Mouse (Mus musculus): ENCODE measurements around the gene Tpbgl. TPM values are rescaled to one million over a fixed set of nuclear protein-coding genes. Genes with fewer than 3 reads are reported as not detected.

The Tpbgl gene
- polyA plus RNA-seq, 1 experiment: 0.04 TPM

DNA sequence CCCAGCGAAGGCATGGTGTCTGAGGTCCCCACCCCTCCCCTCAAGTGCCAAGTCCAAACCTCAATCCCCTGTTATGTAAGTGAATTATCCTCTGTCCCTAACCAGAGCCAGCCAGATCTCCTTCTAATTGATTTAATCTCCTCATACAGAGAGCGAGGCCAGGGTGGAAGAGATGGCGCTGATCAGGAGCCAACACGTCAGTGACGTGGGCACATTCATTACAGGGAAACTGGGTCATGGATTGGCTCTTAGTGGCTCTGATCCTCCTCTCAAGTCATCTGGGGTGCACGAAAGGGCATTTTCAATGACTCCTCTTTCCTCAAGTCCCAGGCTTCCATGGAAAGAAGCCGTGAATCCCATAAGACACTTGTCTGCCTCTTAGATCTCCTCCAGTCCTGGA is 17.8 kb upstream of the Tpbgl start:
- Histone ChIP-seq H3K4me3 (replicated peaks) (no peak overlapping the region), H3K9me3 (no peaks in the 10 kb centered on the region), H3K36me3 (replicated peaks; ENCODE audit: low read length) (no peaks in the 10 kb centered on the region), H3K4me1 (no peaks in the 10 kb centered on the region), H3K27me3 (replicated peaks) (peaks cover 47% of the 10 kb centered on the region)
- TF ChIP-seq GATA1 (IDR thresholded peaks at IDR 0.05; ENCODE audit: borderline replicate concordance, low read length) (no peak), FLI1 (IDR thresholded peaks at IDR 0.05; ENCODE audit: low read length) (no peak)

DNA sequence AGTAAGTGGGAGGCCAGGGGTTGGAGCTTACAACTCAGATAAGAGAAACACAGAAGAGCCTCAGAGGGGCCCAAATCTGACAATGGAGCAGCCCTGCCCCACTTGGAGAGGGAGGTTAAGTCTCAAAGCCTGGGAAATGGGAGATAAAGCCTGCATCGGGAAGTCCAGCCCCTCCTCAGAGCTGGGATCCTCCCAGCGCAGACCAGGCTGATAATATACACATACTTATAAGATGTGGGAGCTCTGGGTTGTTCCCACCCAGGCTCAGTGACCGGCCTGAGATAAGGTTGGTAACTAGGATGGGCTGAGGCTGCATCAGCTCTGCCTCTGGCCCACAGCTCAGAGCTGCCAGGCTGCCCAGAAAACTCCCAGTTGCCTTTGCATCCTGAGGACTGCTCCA is 15.2 kb upstream of the Tpbgl start:
- TF ChIP-seq FLI1 (IDR thresholded peaks at IDR 0.05; ENCODE audit: low read length) (no peak), GATA1 (IDR thresholded peaks at IDR 0.05; ENCODE audit: borderline replicate concordance, low read length) (no peak)
- H3K9me3 ChIP-seq: no peaks in the 10 kb centered on the region
- no peak overlapping the region for H3K4me3 ChIP-seq (replicated peaks)
- no peaks in the 10 kb centered on the region for H3K4me1 ChIP-seq
- H3K27me3 ChIP-seq (replicated peaks): peaks cover 67% of the 10 kb centered on the region
- no peaks in the 10 kb centered on the region for H3K36me3 ChIP-seq (replicated peaks; ENCODE audit: low read length)

DNA sequence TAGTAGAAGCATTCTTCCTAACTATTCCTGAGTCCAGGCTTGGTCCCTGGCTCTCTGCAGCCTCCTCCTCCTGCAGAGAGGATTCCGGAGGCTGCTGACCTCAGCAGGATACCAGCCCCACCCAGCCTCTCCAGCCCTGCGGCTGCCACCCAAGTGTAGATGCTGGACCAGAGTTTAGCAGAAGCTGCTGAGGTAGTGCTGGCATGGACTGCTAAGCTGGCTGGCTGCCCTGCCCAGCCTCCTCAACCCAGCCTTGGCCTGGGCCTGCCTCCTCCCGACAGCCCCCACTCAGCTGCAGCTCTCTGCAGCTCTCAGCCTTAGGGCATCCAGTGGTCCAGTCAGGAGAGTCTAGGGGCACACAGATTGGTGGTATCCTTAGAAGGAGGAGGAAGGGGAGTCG is 14.3 kb upstream of the Tpbgl start:
- TF ChIP-seq GATA1 (IDR thresholded peaks at IDR 0.05; ENCODE audit: borderline replicate concordance, low read length) (no peak), FLI1 (IDR thresholded peaks at IDR 0.05; ENCODE audit: low read length) (no peak)
- H3K4me1 ChIP-seq: no peaks in the 10 kb centered on the region
- no peaks in the 10 kb centered on the region for H3K9me3 ChIP-seq
- H3K36me3 ChIP-seq (replicated peaks; ENCODE audit: low read length): no peaks in the 10 kb centered on the region
- no peak overlapping the region for H3K4me3 ChIP-seq (replicated peaks)
- H3K27me3 ChIP-seq (replicated peaks): peaks cover 74% of the 10 kb centered on the region

DNA sequence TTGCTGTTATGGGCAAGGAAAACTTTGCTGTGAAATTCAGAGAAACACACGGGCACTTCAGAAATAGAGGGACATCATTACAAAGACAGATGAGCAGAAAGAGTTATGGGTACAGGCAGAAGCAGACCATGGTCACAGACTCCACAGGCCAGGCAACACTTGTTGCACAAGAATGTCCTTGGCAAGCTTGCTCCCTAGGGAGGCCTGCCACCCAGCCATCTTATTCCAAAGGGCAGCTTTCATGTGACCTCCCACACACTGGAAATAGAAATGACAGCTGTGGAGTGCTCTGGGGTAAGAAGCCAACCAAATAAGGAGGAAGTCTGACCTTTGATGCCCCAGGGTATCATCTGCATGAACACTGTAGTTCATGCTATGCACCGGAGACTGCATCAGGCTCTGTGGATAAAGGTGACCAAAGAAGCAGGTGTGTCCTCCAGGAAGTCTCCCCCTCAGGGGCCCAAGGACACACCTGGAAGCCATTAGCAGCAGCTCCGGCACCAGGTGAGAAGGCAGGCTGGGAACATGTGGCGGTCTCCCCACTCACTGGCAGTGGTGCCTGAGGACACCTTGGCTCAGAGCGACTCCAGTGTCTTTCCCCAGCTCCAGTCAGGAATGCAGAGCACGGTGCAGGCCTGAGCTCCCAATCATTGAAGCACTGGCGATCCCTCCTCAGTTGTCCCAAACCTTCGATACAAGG is 7.2 kb upstream of the Tpbgl start:
- Histone ChIP-seq H3K27me3 (replicated peaks) (peaks cover 86% of the 10 kb centered on the region), H3K36me3 (replicated peaks; ENCODE audit: low read length) (no peaks in the 10 kb centered on the region), H3K4me1 (no peaks in the 10 kb centered on the region), H3K4me3 (replicated peaks) (no peak overlapping the region), H3K9me3 (no peaks in the 10 kb centered on the region)
- no peak for TF ChIP-seq GATA1 (IDR thresholded peaks at IDR 0.05; ENCODE audit: borderline replicate concordance, low read length)
- TF ChIP-seq FLI1 (IDR thresholded peaks at IDR 0.05; ENCODE audit: low read length): no peak

DNA sequence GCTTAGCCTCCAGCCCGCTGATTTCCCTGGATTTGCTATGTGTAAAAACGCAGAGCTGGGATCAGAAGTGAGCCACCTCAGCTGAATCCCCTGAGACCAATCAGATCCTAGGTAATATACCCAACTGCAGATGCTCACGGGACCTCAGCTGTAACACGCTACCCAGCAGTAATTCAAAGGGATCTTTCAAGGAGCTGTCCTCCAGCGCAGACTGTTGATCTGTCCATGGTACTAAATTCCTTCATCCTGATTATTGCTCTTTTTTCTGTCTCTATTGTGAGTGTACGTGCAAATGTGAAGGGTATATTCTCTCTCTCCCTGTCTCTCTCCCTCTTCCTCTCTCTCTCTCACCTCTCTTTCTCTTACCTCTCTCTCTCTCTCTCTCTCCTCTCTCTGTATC is 5.4 kb upstream of the Tpbgl start:
- H3K36me3 ChIP-seq (replicated peaks; ENCODE audit: low read length): no peaks in the 10 kb centered on the region
- TF ChIP-seq FLI1 (IDR thresholded peaks at IDR 0.05; ENCODE audit: low read length) (no peak), GATA1 (IDR thresholded peaks at IDR 0.05; ENCODE audit: borderline replicate concordance, low read length) (no peak)
- peaks cover 88% of the 10 kb centered on the region for H3K27me3 ChIP-seq (replicated peaks)
- H3K9me3 ChIP-seq: no peaks in the 10 kb centered on the region
- peaks cover 2% of the 10 kb centered on the region; the same call in 1 of the 2 replicates for H3K4me1 ChIP-seq
- H3K4me3 ChIP-seq (replicated peaks): no peak overlapping the region

DNA sequence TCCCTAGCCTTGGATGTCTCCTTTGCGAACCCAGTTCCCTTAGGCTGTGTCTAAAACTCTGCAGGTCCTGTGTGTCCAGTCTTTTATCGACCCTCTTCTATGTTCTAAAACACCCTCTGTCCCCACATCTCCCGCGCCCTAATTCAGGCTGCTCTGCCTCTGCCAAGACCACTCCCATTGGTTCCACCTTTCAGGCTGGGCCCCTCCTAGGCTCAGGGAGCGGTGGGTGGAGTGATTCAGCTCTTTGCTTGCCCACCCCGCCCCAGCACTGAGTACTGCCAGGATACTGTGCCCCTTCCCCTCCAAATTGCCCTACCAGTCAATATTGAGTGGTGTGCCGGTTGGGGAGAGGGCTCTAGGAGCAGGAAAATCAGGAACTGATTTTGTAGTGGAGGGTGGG is 463 bp upstream of the Tpbgl start:
- peaks cover 99% of the 10 kb centered on the region for H3K27me3 ChIP-seq (replicated peaks)
- no peak overlapping the region for H3K4me3 ChIP-seq (replicated peaks)
- no peaks in the 10 kb centered on the region for H3K36me3 ChIP-seq (replicated peaks; ENCODE audit: low read length)
- H3K9me3 ChIP-seq: no peaks in the 10 kb centered on the region
- H3K4me1 ChIP-seq: peaks cover 23% of the 10 kb centered on the region
- TF ChIP-seq FLI1 (IDR thresholded peaks at IDR 0.05; ENCODE audit: low read length): no peak

DNA sequence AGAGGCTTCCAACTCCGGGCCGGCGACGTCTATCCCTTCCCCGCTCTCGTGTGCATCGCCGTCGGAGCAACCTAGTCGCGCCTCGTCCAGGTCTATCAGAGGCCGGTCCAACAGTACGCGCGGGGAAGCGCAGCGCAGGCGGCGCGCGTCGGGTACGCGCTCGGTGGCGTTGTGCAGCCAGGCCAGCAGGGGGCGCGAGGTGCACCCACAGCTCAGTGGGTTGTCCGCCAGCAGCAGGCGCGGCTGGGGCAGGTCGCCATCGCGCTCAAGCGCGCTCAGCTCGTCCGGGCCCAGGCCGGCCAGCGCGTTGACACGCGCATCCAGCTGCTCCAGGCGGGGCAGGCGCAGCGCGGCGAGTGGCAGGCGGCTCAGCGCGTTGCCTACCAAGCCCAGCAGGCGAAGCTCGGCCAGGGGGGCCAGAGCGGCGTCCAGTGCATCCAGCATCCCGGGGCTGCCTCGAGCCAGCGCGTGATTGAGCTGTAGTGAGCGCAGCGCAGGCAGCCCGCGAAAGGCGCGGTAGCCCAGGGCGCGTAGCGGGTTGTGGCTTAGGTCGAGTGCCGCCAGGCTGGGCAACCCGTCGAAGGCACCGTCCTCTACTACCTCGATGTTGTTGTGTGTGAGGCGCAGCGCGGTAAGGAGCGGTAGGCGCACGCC is 1.1 kb downstream of the Tpbgl start:
- Histone ChIP-seq H3K4me3 (replicated peaks) (peak overlapping the region; percentile 91), H3K27me3 (replicated peaks) (peaks cover 99% of the 10 kb centered on the region), H3K4me1 (peaks cover 23% of the 10 kb centered on the region)

DNA sequence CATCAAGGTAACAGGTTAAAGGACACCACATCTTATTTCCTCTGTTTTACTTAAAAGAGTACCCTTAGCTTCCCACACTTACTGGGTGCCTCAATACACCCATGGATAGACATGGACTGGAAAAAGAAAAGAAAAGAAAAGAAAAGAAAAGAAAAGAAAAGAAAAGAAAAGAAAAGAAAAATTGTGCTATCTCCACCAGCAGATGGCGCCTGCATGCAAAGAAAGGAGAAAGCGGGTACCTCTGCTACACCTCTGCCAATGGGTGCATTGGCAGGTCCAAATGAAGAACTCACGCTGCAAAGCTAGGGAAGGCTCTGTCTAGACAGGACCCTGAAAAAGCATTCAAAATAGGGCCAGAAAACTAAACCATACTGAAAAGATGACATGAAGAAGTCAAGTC is 8.0 kb downstream of the Tpbgl start:
- Histone ChIP-seq H3K27me3 (replicated peaks) (peaks cover 65% of the 10 kb centered on the region), H3K9me3 (peaks cover 20% of the 10 kb centered on the region), H3K36me3 (replicated peaks; ENCODE audit: low read length) (no peaks in the 10 kb centered on the region), H3K4me3 (replicated peaks) (no peak overlapping the region), H3K4me1 (no peaks in the 10 kb centered on the region; the same call in 1 of the 2 replicates)
- TF ChIP-seq GATA1 (IDR thresholded peaks at IDR 0.05; ENCODE audit: borderline replicate concordance, low read length) (no peak), FLI1 (IDR thresholded peaks at IDR 0.05; ENCODE audit: low read length) (no peak)

More for the DNA sequence above, 1.1 kb downstream of the Tpbgl start:
- TF ChIP-seq FLI1 (IDR thresholded peaks at IDR 0.05; ENCODE audit: low read length) (no peak), GATA1 (IDR thresholded peaks at IDR 0.05; ENCODE audit: borderline replicate concordance, low read length) (no peak)
- Histone ChIP-seq H3K9me3 (no peaks in the 10 kb centered on the region), H3K36me3 (replicated peaks; ENCODE audit: low read length) (no peaks in the 10 kb centered on the region)

DNA sequence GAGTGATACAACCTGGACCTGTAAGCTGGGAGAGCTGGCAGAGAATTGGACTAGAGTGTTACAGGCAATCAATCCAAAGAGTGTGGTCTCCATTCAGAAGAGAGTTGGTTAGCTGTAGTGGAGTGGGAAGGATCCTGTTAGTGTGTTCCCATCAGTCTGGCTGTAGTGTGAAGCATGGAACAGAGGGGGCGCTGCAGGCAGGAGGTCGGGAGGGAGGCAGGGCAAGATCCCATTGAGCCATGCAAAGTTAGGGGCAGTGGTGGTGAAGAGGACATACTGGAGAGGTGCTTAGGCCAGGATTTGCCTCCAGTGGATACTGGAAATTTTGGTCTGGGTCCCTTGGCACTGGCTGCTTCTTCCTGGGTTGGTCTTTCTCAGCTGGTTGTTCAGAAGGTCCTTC is 8.6 kb downstream of the Tpbgl start:
- TF ChIP-seq FLI1 (IDR thresholded peaks at IDR 0.05; ENCODE audit: low read length): no peak
- TF ChIP-seq GATA1 (IDR thresholded peaks at IDR 0.05; ENCODE audit: borderline replicate concordance, low read length): no peak
- no peak overlapping the region for H3K4me3 ChIP-seq (replicated peaks)
- H3K4me1 ChIP-seq: no peaks in the 10 kb centered on the region
- peaks cover 60% of the 10 kb centered on the region for H3K27me3 ChIP-seq (replicated peaks)
- peaks cover 20% of the 10 kb centered on the region for H3K9me3 ChIP-seq
- no peaks in the 10 kb centered on the region for H3K36me3 ChIP-seq (replicated peaks; ENCODE audit: low read length)

DNA sequence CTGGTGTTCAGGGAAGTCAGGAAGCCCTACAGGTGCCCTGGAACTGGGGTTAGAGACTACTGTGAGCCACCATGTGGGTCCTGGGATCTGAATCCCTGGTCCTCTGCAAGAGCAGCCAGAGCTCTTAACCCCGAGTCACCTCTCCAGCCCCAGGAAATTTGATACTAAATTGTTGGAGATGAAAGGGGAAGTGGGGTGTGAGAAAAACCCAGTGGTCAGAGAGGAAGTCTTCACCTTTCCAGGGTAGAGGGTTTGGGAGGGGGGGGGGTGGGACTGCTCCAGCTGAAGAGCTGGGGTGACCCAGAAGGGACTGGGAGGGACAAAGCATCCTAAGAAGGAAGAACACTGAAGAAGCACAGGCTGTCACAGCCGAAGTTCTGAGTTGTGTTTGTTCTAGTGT is 19.3 kb downstream of the Tpbgl start:
- TF ChIP-seq GATA1 (IDR thresholded peaks at IDR 0.05; ENCODE audit: borderline replicate concordance, low read length) (no peak), FLI1 (IDR thresholded peaks at IDR 0.05; ENCODE audit: low read length) (no peak)
- Histone ChIP-seq H3K36me3 (replicated peaks; ENCODE audit: low read length) (peaks cover 66% of the 10 kb centered on the region), H3K27me3 (replicated peaks) (no peaks in the 10 kb centered on the region), H3K9me3 (no peaks in the 10 kb centered on the region), H3K4me1 (peaks cover 39% of the 10 kb centered on the region), H3K4me3 (replicated peaks) (no peak overlapping the region)
